Mouse (Mus musculus): ENCODE results near the gene Slc25a27. TPM values are rescaled to one million over a fixed set of nuclear protein-coding genes. Genes with fewer than 3 reads are reported as not detected.

Slc25a27 gene
- total RNA-seq, 1 experiment from 2014 or later = 7.9 TPM

- ATAC-seq (ENCODE audit: extremely low read depth, insufficient number of reproducible peaks, low FRiP score, poor library complexity, severe bottlenecking) = no peak
Observed at GRCm38 (mm10) chr17:43592296-43593291, 74.4 kb downstream of the Slc25a27 start.

Other genes starting within 250 kb of the Slc25a27 start
- 0.12 TPM in 1 of 2 replicates, not detected in the other for gene Mep1a, start 164.4 kb downstream of the Slc25a27 start, total RNA-seq (2017)
- 2.5 and 5.5 TPM in 2 replicates for gene Ankrd66, start 123.6 kb downstream of the Slc25a27 start, total RNA-seq (2017)
- gene Pla2g7, start 99.1 kb downstream of the Slc25a27 start, total RNA-seq (2017) = 658 and 695 TPM in 2 replicates
- 0.12 TPM in 1 of 2 replicates, not detected in the other for gene Tdrd6, start 36.9 kb downstream of the Slc25a27 start, total RNA-seq (2017)
- gene Cyp39a1, start 211 bp upstream of the Slc25a27 start, total RNA-seq (2017) = 4.7 and 8.6 TPM in 2 replicates
- not detected in 2 replicates for gene Rcan2, start 134.1 kb upstream of the Slc25a27 start, total RNA-seq (2017)

Data from neutrophil, adult 5-6 weeks (primary cell).